ENCODE assay signal across 8 mouse cellular contexts in genomic region chr19:23034933-23035332, GRCm38 (mm10).
DNase-seq lines count a peak whose midpoint lies in the region; ATAC-seq lines count a peak whose summit lies in the region.

No protein-coding gene starts in this region.

- no peaks in the 10 kb centered on the region for H3K9me3 ChIP-seq in forebrain, embryonic 16.5 days (ENCODE audit: control insufficient read depth, low read length)
- H3K9me3 ChIP-seq in midbrain, embryonic 16.5 days (replicated peaks; ENCODE audit: control insufficient read depth, low read length, poor library complexity, severe bottlenecking), result no peaks in the 10 kb centered on the region

- no peak for ATAC-seq in forebrain, embryonic 16.5 days
- ATAC-seq in midbrain, embryonic 16.5 days, result no peak

- WGBS in forebrain, embryonic 16.5 days, result 93% methylated on average over 4 of the region's 4 CpGs
- 91% methylated on average over 4 of the region's 4 CpGs for WGBS in midbrain, embryonic 16.5 days

- H3K4me3 ChIP-seq in brown adipose tissue, adult 24 weeks (ENCODE audit: insufficient read depth, low read depth, low read length), result no peak overlapping the region
- H3K4me3 ChIP-seq in forebrain, embryonic 16.5 days (replicated peaks; ENCODE audit: low read length), result no peak overlapping the region
- H3K4me3 ChIP-seq in midbrain, embryonic 16.5 days (ENCODE audit: low read depth, low read length), result no peak overlapping the region

- no peak overlapping the region for H3K9ac ChIP-seq in forebrain, embryonic 16.5 days (replicated peaks; ENCODE audit: low read depth, low read length)
- H3K9ac ChIP-seq in midbrain, embryonic 16.5 days (ENCODE audit: low read depth, low read length), result no peak overlapping the region

- peak overlapping the region; percentile 91 for H3K27ac ChIP-seq in brown adipose tissue, adult 24 weeks (replicated peaks; ENCODE audit: low read depth, low read length)
- H3K27ac ChIP-seq in forebrain, embryonic 16.5 days (ENCODE audit: low read length), result no peak overlapping the region
- H3K27ac ChIP-seq in midbrain, embryonic 16.5 days (ENCODE audit: low read length), result no peak overlapping the region

- H3K4me1 ChIP-seq in brown adipose tissue, adult 24 weeks (ENCODE audit: control insufficient read depth, insufficient read depth, insufficient read length, low read length), result peaks cover 34% of the 10 kb centered on the region
- no peaks in the 10 kb centered on the region for H3K4me1 ChIP-seq in forebrain, embryonic 16.5 days (replicated peaks; ENCODE audit: control insufficient read depth, insufficient read depth, low read length)
- no peaks in the 10 kb centered on the region for H3K4me1 ChIP-seq in midbrain, embryonic 16.5 days (ENCODE audit: control insufficient read depth, insufficient read depth, low read length)

- H3K27me3 ChIP-seq in forebrain, embryonic 16.5 days (replicated peaks; ENCODE audit: control insufficient read depth, insufficient read depth, low read length), result no peaks in the 10 kb centered on the region
- H3K27me3 ChIP-seq in midbrain, embryonic 16.5 days (ENCODE audit: control insufficient read depth, insufficient read depth, low read depth, low read length), result no peaks in the 10 kb centered on the region

- DNase-seq in layer of hippocampus, adult 9-11 months, result peak; percentile 39
- DNase-seq in layer of hippocampus, postnatal 10 days (ENCODE audit: low spot score in 2 of 2), result no peak
- peak; percentile 78 for DNase-seq in kidney, postnatal 10 days
- peak; percentile 32 for DNase-seq in testis, postnatal 14 days (ENCODE audit: low spot score)
- no peak for DNase-seq in T-cell, adult 2 months (ENCODE audit: low spot score)

- no peak overlapping the region for H3K4me2 ChIP-seq in forebrain, embryonic 16.5 days (ENCODE audit: low read length)
- H3K4me2 ChIP-seq in midbrain, embryonic 16.5 days (ENCODE audit: low read length), result no peak overlapping the region

- H3K36me3 ChIP-seq in forebrain, embryonic 16.5 days (ENCODE audit: control insufficient read depth, insufficient read depth), result no peaks in the 10 kb centered on the region
- H3K36me3 ChIP-seq in midbrain, embryonic 16.5 days (ENCODE audit: control insufficient read depth, insufficient read depth, low read length), result no peaks in the 10 kb centered on the region

Comparison
In these comparisons a context has a peak if more than half of its experiments do, and no peak if none do; other contexts are left out.
1. DNase-seq: peak in layer of hippocampus, adult 9-11 months (single experiment), kidney, postnatal 10 days (single experiment) and testis, postnatal 14 days (single experiment); none in layer of hippocampus, postnatal 10 days (0 of 2) and T-cell, adult 2 months (single experiment).